Mouse (Mus musculus): ENCODE measurements at regions not wholly inside any gene's neighbourhood (a gene's known extent, or its start where the extent isn't known, plus 50 kb on each side); places are given as distances from the start of the nearest gene placed in this dataset.

DNA sequence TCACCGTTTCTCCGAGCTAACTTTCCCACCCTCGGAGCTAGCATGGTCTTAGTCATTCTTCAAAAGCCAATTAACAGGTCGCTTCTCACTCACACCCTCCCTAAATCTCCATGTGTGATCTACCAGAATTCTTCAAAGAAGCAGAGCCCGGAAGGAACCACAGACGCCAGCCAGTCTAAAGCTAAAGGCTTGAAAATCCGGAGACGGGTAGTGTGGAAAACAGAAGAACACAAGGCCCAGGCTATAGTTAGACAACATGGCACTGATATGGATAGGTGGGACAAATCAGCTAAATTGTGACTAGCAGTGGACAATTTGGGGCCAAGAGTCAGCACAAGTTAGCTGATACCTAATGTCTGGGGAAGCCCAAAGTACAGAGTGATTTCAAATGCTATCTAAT is 387.0 kb upstream of the Trpc7 start:
- in situ Hi-C loops (cut with MboI, MseI) = loop anchor here (10.0 kb wide), 1 partner anchor 622 kb away; the partner anchor contains the start of gene Spock1

DNA sequence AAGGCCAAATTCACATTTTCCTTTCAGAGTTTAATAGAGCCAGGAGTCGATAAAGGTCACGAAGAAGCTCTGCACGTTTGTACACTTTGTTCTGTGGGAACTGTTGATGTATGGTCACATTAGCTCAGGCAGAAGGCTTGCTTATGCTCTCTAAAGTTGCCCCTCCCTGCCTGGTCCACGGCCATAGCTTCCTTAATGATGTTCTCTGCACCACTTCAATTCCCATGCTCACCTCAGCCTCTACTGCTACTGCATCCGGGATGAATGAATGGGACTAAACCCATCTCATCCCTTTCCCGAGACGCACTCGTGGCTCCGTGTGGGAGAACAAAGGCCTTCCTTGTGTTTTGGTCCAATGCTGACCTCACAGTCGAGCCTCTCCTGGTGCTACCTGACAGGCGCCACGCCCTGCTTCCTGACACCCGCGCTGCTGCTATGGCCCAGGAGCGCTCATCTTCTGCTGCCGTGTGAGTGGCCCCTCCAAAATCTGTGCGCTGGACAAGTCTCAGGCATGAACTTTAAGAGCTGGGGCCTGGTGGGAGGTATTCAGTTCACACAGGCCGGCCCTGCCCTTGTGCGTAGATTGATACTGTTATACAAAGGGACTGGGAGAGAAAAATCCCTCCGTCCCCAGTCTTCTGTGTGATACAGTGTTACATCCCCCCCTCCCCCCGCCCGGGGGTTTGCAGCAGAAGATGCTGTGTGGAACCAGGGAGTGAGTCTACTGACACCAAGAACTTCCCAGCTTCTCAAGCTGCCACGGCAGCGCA is 386.3 kb upstream of the Trpc7 start:
- in situ Hi-C loops (cut with MboI, MseI) = loop anchor here (10.0 kb wide), 1 partner anchor 623 kb away; the partner anchor contains the start of gene Spock1

DNA sequence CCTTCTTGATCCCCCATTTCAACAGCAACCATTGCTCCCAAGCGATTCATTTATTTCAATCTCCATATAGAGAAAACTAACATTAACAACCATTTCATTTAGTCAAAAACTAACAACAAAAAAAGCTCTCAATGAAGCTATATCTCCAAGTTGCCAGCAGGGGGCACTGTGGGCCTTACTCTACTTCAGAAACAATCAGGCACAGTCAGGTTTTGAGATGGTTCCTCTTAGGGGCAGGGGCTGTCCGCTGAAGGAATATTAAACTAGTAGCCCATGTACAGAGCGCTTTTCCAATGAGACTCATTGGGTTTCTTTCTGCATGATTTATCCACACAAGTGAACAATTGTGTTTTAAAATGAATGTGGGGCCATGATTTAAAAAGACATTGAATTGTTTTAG is 385.7 kb upstream of the Trpc7 start:
- in situ Hi-C loops (cut with MboI, MseI) = loop anchor here (10.0 kb wide), 1 partner anchor 623 kb away; the partner anchor contains the start of gene Spock1

DNA sequence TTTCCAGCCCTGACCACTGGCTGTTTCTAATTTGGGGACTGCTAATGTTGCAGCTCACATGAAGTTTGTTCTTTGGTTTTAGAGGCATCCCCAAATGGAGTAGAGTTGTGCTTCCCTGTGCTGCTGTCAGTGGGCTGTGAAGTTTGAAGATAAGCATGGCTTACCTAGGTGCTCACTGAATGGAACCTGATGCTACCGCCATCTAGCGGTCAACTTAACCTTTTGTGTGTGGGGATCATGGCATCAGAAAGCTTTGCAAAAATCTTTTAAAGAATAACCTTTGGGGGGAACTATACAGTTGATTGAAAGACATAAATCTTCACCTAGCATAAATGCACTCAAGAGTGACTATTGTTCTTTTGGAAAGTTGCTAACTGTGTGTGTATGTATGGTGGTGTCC is 382.8 kb upstream of the Trpc7 start:
- in situ Hi-C loops (cut with MboI, MseI) = no loop called here

DNA sequence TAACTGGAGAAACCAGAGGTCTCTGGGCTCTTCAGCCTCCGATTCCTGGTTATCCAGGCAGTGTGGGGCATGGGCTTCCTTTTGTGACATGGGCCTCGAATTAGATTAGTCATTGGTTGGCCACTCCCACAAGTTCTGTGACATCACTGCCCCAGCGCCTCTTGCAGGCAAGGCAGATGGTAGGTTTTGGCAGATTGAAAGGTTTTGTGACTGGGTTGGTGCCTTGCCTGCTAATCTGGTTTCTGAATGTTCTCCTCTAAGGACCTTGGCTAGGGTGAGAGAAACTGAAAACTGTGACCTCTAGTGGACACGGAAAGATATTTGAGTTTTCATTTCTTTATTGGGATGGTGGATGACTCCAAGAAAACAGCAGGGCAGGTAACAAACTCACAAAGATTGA is 381.3 kb upstream of the Trpc7 start:
- in situ Hi-C loops (cut with MboI, MseI) = no loop called here

DNA sequence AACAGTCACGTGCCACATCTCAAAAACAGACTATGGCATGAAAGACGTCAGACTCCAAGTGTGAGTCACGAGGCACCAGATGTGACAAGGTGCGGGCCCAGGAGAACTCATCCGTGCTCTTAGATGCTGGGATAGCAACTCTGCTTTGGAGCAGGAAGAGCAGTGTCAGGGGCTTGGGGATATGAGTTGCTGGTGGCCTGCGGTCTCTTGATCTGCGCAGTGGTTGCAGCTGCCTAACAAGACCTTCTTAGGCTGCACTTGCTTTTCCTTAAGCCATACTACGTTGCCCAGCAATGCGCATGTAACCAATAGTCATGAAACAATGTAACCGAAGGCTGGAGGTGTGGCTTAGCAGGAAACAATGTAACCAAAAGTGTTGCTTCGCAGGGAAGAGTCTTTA is 380.1 kb upstream of the Trpc7 start:
- in situ Hi-C loops (cut with MboI, MseI) = no loop called here

DNA sequence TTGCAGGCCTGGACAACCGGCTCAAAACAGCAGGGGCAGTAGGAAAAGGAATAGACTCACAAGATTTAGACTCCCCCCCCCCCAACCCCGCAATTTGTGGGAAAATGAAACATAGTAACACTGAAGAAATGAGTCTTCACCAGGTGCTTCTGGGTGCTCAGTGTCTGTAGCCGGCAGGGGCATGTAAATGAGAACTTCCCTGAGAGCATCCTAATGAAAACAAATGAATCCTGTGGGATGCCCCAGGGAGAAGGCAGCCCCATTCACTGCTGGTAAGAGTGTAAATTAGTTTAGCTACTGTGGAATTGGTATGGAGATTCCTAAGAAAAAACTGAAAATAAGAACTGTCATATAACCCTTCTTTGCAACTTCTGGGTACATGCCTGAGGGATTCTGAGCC is 377.8 kb upstream of the Trpc7 start:
- in situ Hi-C loops (cut with MboI, MseI) = loop anchor here (25.0 kb wide), 1 partner anchor 811 kb away; no protein-coding TSS in a partner anchor

DNA sequence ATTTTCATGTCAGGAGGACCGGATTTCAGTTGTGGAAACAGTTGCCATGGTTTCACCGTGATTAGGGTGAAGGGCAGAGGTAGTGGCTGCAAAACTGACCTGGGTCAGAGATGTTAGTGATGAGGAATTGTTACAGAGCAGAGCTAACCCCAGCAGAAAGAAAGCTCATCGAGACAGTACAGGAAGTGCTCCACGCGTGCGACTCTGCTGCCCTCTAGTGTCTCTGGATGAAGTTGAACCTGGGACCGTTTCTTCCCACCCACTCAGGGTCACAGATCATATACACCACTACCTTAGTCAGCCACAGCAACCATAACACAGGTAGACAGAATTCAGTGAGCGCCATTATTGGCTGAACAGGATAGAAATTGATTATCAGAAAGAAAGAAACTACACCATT is 373.8 kb upstream of the Trpc7 start:
- in situ Hi-C loops (cut with MboI, MseI) = loop anchor here (25.0 kb wide), 1 partner anchor 807 kb away; no protein-coding TSS in a partner anchor

DNA sequence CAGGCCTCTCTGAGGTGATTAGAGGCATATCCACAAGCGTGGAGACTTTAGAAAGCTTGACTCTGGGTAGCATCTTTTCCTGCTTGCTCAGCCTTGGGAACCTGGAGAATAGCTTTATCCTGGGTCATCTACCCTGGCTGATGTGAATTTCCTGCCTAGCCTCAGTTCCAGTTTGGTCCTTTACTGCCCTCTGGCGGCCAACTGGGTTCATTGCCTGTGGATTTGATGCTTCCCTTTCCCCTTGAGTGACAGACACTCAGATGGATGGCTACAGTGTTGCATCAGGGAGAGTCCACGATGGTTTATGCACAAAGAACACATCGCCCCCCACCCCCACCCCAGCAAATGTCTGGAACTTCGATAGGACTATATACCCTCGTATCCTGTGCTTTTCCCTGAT is 364.1 kb upstream of the Trpc7 start:
- in situ Hi-C loops (cut with MboI, MseI) = loop anchor here (10.0 to 25.0 kb wide), 2 partner anchors 455 to 798 kb away; no protein-coding TSS in a partner anchor

DNA sequence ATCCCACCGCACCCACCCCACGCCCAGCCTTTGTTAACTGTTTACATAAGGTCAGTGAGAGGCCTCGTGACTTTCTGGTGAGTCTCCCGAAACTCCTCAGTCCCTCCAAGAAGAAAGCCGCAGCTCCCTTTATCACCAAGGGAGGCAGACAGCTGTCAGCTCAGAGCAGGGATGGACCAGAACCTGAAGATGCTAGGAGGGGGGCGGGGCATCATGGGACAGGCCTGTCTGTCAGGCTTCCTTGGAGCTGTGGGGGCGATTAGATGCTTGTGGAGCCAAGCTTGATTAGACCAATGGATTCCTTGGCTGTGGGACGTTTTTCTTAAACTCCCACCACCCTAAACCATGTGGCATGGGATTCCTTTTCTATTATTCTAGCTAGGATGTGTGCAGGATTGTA is 363.7 kb upstream of the Trpc7 start:
- in situ Hi-C loops (cut with MboI, MseI) = loop anchor here (10.0 to 25.0 kb wide), 2 partner anchors 455 to 797 kb away; no protein-coding TSS in a partner anchor

DNA sequence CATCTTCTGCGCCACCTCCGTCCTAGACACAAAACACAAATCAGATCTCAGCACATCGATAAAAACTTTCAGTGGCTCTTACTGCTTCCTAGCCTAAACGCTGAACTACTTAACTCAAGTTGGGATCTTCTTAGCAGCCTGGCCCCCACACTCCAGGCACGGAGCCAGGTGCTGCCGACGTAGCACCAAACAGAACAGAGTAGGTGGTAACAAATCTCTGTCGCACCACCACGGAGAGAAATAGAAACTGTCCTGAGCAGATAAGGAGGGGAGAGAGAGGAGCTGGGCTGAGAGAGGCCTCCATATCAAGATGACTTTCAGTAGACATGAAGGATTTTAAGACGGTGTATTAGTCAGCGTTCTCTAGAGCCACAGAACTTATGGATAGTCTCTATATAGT is 360.1 kb upstream of the Trpc7 start:
- in situ Hi-C loops (cut with MboI, MseI) = loop anchor here (10.0 to 25.0 kb wide), 2 partner anchors 451 to 794 kb away; no protein-coding TSS in a partner anchor

DNA sequence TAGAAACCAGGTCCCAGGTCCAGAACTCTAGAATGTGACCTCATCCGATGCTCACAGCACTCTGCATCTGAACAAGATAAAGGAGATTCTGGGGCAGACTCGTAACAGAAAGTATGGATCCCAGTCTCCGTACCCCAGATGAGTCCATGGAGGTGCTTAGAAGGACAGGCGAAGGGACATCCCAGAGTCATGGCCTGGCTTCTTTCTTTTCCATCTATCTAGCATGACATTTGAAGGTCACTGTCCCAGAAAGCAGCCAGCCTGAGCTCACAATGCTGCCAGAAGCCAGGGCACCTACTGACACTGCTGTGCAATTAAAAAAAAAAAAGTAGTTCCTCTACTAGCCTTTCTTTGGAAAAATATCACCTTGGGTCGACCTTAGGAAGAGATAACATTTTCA is 354.1 kb upstream of the Trpc7 start:
- in situ Hi-C loops (cut with MboI, MseI) = loop anchor here (10.0 to 25.0 kb wide), 2 partner anchors 445 to 788 kb away; no protein-coding TSS in a partner anchor

DNA sequence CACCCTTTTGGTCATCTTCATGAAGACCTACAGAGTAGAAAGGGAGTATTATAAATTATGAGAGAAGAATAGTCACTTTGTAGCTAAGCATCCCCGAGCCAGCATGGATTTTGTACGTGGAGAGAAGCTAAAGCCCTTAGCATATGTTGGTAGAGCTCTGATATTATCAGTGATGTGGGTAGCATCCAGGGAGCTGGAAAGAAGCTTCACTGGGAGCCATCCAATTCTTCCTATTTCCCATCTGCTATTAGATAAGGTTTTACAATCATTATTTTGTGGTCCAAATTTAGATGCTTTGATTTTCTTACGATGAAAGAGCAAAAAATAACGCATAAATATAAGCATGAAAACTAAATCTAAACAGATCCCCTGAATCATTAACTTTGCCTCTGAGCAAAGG is 353.6 kb upstream of the Trpc7 start:
- in situ Hi-C loops (cut with MboI, MseI) = no loop called here

DNA sequence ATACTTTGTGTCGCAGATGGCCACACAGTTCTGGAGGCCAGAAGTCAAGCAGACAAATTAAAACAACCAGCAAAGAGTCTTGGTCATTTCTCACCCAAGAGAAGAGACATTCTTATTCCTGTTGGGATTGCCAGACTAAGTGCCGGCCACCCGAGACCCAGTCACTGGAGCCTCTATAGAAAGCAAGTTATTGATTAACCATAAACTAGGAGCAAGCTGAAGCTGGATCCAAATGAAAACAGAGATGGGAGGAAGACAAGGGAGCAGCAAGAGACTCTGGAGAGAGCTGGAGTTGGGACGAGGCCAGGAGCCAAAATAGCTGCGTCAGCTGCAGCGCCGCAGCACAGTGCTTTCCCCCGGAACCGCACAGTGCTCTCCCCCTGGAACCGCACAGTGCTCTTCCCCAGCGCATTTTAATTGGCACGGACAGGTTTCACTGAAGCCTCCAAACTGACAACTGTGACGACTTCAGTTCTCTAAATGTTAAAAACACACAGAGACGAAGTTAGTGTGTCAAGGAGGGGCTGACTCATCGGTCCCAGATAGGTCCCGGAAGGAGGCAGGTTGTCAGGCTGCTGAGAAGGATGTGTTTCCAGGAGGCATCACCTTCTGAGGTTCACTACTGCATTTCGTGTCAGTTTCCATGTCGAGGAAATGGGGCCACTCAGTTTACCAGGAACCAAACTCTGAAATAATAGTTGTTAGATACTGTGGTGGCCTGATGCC is 350.6 kb upstream of the Trpc7 start:
- in situ Hi-C loops (cut with MboI, MseI) = no loop called here

DNA sequence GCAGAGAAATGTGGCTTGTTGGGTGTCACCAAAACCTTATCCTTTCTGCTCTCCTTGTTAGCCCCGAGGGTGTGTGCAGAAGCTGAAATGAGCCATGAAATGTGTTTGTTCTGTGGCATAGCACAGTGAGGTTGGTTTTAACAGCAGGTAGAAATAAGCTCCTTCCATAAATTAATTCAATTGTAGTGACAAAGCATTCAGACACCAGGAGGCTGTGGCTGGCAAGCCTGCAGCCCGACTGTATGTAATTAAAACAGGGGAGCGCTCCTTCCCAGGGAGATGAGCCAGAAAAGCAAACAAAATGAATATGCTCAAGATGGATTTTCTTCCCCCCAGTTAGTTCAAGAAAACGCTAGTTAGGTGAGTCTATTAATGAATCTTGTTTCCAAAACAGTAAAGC is 341.1 kb upstream of the Trpc7 start:
- in situ Hi-C loops (cut with MboI, MseI) = no loop called here

DNA sequence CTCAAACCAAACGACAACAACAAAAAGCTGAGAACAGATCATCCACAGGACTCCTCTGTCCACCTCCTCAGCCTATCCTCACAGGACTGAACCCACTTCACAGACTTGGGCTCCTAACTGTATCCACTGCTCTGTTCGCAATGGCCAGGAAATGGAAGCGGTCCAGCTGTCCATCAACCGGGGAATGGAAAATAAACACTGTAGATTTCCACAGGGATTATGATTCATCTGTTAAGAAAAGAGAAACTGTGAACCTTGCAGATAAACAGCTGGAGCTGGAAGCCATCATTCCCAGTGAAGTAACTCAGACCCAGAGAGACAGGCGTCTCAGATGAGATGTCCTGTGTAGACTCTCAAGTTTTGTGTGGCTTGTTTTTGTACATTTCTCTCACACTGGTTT is 340.4 kb upstream of the Trpc7 start:
- in situ Hi-C loops (cut with MboI, MseI) = no loop called here

DNA sequence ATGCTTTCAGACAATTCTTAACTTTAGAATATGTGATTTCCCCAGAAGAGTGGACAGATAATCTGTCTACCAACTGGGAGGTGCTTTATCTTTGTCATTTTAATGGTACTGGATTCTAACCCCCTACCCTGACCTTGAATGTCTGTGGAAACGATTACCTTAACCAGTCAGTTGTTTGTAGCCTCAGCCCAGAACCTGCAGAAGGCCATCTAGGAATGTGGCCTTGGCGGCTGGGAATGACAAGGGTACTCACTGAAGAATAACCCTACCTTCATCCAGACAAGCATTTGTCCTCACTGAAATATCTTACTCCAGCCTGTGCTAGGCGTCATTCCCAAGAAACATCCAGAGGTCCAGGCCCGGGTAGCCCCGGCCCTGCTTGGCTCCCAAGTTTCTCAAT is 337.1 kb upstream of the Trpc7 start:
- in situ Hi-C loops (cut with MboI, MseI) = no loop called here

DNA sequence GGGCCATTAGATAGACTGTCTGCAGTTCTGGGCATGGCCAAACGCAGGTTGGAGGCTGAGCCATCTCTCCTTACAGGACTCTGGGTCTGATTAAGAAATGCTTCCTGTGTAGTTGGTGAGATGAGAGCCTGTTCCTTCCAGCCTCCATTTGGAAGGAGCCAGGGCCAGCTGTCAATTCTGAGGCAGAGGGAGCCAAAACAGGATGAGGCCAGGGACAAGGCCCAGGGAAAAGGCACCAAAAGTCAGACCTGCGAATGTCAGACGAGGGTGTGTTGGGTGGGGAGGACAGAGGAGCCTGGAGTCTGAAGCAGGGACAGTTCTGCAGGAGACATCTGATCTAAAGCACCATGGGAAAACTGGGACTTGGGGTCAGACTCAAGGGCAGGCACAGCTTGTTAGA is 335.9 kb upstream of the Trpc7 start:
- in situ Hi-C loops (cut with MboI, MseI) = no loop called here

DNA sequence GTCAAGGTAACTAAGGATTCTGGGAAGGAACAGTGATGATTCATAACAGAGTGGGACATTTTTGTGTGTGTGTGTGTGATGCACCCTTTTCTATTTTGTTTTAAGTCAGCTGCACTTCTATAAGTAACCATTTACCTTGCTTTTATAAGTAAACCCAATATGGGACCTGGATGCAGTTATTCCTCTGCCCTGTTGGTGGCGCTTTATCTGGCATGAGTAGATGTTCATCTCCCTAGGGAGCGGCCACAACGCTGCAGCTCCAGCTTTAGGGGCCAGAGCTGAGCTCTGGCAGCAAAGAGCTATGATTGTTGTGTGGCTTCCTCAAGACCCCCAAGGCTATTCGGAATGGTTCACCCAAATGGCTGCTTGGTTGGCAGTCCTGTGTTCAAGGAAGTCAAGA is 334.5 kb upstream of the Trpc7 start:
- in situ Hi-C loops (cut with MboI, MseI) = no loop called here

DNA sequence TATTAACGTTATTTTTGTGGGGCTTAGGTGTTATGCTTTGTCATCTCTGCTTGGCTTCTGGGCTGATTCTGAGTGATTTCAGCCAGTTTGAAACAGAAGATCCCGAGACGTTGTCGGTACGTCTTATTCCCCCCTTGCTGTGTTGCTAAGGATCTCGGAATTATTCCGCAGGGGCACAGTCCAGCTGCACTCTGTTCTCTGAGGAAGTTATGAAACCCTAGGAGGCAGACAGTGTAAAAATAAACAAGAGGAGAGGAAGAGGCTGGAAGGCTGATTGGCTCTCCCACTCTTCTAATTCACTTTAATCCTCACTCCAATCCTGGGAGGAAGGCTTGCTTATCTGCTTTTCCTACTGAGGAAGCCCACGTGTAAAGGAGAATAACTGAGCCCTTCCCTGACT is 325.3 kb upstream of the Trpc7 start:
- in situ Hi-C loops (cut with MboI, MseI) = no loop called here

DNA sequence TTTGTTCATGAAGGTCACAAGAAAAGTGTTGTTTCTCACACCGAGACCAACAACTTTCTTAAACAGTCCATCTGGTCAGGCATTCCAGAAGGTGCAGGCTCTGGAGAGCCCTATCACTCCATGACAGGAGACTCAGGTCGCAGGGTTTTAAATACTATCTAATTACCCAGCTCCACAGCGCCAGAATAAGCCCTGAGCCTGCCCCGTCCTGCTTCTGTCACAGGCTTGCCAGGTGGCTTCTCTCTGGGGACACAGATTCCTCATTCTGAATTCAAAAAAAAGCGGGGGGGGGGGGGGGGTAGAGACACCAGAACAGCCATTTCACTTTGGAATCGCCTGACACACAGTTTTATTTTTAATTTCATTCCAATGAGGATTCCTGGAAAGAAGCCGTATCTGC is 320.4 kb upstream of the Trpc7 start:
- in situ Hi-C loops (cut with MboI, MseI) = no loop called here

DNA sequence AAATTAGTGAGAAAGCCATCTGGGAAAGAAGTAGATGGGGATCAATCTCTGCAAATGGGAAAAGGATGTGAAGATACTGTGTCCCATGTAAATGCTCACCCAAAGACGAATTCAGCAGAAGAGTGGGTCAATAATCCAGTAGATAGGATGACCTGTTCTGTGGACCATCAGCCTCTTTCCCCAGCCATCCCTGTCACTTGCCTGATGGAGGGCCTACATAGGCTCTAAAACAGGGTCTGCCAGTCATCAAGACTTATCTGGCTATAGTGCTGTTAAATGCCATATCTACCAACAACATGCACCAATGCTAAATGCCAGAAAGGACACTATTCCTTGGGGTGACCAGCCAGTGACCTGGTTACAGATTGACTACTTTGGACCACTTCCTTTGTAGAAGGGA is 316.5 kb upstream of the Trpc7 start:
- in situ Hi-C loops (cut with MboI, MseI) = no loop called here

DNA sequence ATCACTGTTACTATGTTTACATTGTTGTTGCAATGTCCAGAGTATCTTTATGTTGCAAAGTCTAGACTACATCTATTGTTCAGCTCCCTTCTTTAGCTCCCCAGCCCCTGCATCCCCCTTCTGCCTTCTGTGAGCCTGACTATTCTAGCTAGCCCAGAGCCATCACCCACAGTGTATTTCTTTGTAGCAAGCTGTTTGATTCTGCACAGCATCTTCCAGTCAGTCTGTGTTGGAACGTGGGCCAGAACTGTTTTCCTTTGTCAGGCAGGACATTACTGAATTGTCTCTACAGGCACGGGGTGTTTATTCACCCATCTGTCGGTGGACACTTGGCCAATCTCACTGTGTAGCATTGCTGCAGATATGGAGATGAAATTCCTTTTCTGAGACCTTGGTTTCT is 295.4 kb upstream of the Trpc7 start:
- in situ Hi-C loops (cut with MboI, MseI) = no loop called here
